Mouse (Mus musculus): ENCODE results near the gene Crocc.

Crocc gene

GRCm38 (mm10) chr4:141067516-141068046 is 7.2 kb upstream of the Crocc start:
- DNase-seq (ENCODE audit: low spot score), result no peak

GRCm38 (mm10) chr4:141066709-141067515 is 6.6 kb upstream of the Crocc start:
- DNase-seq (ENCODE audit: low spot score), result no peak

GRCm38 (mm10) chr4:141065123-141065522 is 4.8 kb upstream of the Crocc start:
- DNase-seq (ENCODE audit: low spot score), result peak; percentile 96

GRCm38 (mm10) chr4:141064104-141064659 is 3.8 kb upstream of the Crocc start:
- no peak for DNase-seq (ENCODE audit: low spot score)

GRCm38 (mm10) chr4:141059616-141060425 is 529 bp downstream of the Crocc start:
- DNase-seq (ENCODE audit: low spot score), result peak; percentile 52

GRCm38 (mm10) chr4:141058835-141059234 is 1.5 kb downstream of the Crocc start:
- no peak for DNase-seq (ENCODE audit: low spot score)

GRCm38 (mm10) chr4:141056970-141057369 is 3.4 kb downstream of the Crocc start:
- no peak for DNase-seq (ENCODE audit: low spot score)

- DNase-seq (ENCODE audit: low spot score), result peak; percentile 70
Observed at GRCm38 (mm10) chr4:141053568-141054161, 6.7 kb downstream of the Crocc start.

GRCm38 (mm10) chr4:141053138-141053537 is 7.2 kb downstream of the Crocc start:
- DNase-seq (ENCODE audit: low spot score), result no peak

- no peak for DNase-seq (ENCODE audit: low spot score)
Observed at GRCm38 (mm10) chr4:141052442-141052841, 7.9 kb downstream of the Crocc start.

GRCm38 (mm10) chr4:141049476-141049835 is 10.9 kb downstream of the Crocc start:
- DNase-seq (ENCODE audit: low spot score), result peak; percentile 89

- peak; percentile 33 for DNase-seq (ENCODE audit: low spot score)
Observed at GRCm38 (mm10) chr4:141048810-141049475, 11.4 kb downstream of the Crocc start.

- DNase-seq (ENCODE audit: low spot score), result peak; percentile 87
Observed at GRCm38 (mm10) chr4:141044816-141045215, 15.5 kb downstream of the Crocc start.

- no peak for DNase-seq (ENCODE audit: low spot score)
Observed at GRCm38 (mm10) chr4:141041117-141041516, 19.2 kb downstream of the Crocc start.

- DNase-seq (ENCODE audit: low spot score), result no peak
Observed at GRCm38 (mm10) chr4:141033606-141034549, 26.5 kb downstream of the Crocc start.

GRCm38 (mm10) chr4:141031733-141032132 is 28.6 kb downstream of the Crocc start:
- peak; percentile 83 for DNase-seq (ENCODE audit: low spot score)

- no peak for DNase-seq (ENCODE audit: low spot score)
Observed at GRCm38 (mm10) chr4:141030541-141031206, 29.7 kb downstream of the Crocc start.

- DNase-seq (ENCODE audit: low spot score), result no peak
Observed at GRCm38 (mm10) chr4:141024992-141025391, 35.4 kb downstream of the Crocc start.

GRCm38 (mm10) chr4:141024052-141024451 is 36.3 kb downstream of the Crocc start:
- no peak for DNase-seq (ENCODE audit: low spot score)

GRCm38 (mm10) chr4:141021614-141021929 is 38.8 kb downstream of the Crocc start:
- no peak for DNase-seq (ENCODE audit: low spot score)

Measured in embryo, embryonic 10 days (tissue).